Mouse (Mus musculus): ENCODE results near the gene Scaf4. TPM values are rescaled to one million over a fixed set of nuclear protein-coding genes. Genes with fewer than 3 reads are reported as not detected.

Scaf4 gene
- polyA plus RNA-seq, 1 experiment from 2014 or later = 30.5 TPM

DNA sequence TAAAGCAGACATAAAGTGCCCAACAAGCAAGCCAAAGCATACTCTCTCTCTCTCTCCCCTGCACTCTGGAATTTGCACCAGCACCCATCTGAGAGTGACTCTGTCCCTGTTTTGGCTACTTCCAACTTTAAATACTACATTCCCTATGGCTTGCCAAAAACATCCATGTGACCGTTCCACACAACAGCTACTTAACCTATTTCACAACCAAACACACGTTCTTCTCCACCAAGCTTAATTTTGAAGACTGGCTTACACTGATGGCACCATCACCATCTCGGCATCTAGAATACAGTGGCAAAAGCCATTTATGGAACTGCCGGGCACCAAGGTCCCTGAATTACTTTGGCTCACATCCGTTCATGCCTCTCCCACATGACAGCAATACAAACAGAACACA is 3.3 kb downstream of the Scaf4 start:
- Histone ChIP-seq H3K27me3 (ENCODE audit: control insufficient read depth, insufficient read depth, low read length) (no peaks in the 10 kb centered on the region), H3K4me2 (ENCODE audit: low read depth) (no peak overlapping the region), H3K4me1 (ENCODE audit: control insufficient read depth, insufficient read depth, low read length) (peaks cover 14% of the 10 kb centered on the region; the same call in 1 of the 2 replicates), H3K36me3 (ENCODE audit: control insufficient read depth, insufficient read depth, low read length) (no peaks in the 10 kb centered on the region), H3K27ac (ENCODE audit: low read depth, low read length) (no peak overlapping the region), H3K9me3 (ENCODE audit: control insufficient read depth, low read length) (no peaks in the 10 kb centered on the region), H3K4me3 (ENCODE audit: low read depth, low read length) (no peak overlapping the region), H3K9ac (ENCODE audit: low read length) (no peak overlapping the region)
- DNase-seq (ENCODE audit: low spot score) (no peak), ATAC-seq (ENCODE audit: insufficient read depth, low FRiP score, low TSS enrichment) (no peak)
- WGBS = 87% methylated on average over 5 of the region's 5 CpGs

DNA sequence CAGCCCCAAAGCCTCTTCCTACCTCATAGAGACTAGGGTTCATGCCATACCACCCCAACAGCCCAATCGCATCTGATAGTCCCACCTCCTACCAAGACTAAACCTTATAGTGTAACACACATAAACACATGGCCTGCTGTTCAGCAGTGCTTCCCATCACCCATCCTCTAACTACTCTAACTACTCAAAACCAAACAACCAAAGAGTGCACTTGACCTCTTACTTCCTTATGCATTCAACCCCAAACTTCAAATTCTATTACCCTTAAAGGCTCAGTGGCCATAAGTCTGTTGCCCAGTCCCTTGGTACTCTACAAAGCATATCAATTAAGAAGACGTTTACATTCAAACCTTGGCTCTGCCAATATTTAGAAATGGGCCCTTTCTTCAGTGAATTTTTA is 3.8 kb downstream of the Scaf4 start:
- H3K27ac ChIP-seq (ENCODE audit: low read depth, low read length) = no peak overlapping the region
- H3K9me3 ChIP-seq (ENCODE audit: control insufficient read depth, low read length) = no peaks in the 10 kb centered on the region
- no peaks in the 10 kb centered on the region for H3K36me3 ChIP-seq (ENCODE audit: control insufficient read depth, insufficient read depth, low read length)
- H3K4me1 ChIP-seq (ENCODE audit: control insufficient read depth, insufficient read depth, low read length) = peaks cover 14% of the 10 kb centered on the region; the same call in 1 of the 2 replicates
- H3K4me2 ChIP-seq (ENCODE audit: low read depth) = no peak overlapping the region
- H3K9ac ChIP-seq (ENCODE audit: low read length) = no peak overlapping the region
- H3K4me3 ChIP-seq (ENCODE audit: low read depth, low read length) = no peak overlapping the region
- no peak for DNase-seq (ENCODE audit: low spot score)
- ATAC-seq (ENCODE audit: insufficient read depth, low FRiP score, low TSS enrichment) = no peak
- no peaks in the 10 kb centered on the region for H3K27me3 ChIP-seq (ENCODE audit: control insufficient read depth, insufficient read depth, low read length)
- 69% methylated on average over 2 of the region's 2 CpGs for WGBS

DNA sequence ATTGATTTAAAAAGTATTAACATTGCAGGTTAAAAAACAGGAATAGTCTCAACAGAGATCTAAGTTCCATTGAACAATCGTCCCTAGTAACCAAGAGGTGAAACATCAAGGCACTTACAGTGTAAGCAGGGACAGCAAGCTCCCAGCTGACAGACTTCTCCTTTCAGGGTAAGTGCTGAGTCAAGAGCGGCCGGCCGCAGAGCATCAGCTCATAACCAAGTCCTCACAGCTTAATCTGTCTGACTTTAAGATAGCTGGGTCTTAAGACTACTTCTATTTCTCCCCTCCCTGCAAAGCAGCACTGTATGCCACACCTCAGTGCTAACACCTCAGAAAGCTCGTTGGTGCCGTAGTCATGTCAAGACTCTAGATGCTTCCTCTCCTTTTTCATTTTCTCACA is 5.2 kb downstream of the Scaf4 start:
- DNase-seq (ENCODE audit: low spot score) (no peak), ATAC-seq (ENCODE audit: insufficient read depth, low FRiP score, low TSS enrichment) (no peak)
- Histone ChIP-seq H3K27me3 (ENCODE audit: control insufficient read depth, insufficient read depth, low read length) (no peaks in the 10 kb centered on the region), H3K36me3 (ENCODE audit: control insufficient read depth, insufficient read depth, low read length) (no peaks in the 10 kb centered on the region), H3K4me3 (ENCODE audit: low read depth, low read length) (no peak overlapping the region), H3K27ac (ENCODE audit: low read depth, low read length) (no peak overlapping the region), H3K4me1 (ENCODE audit: control insufficient read depth, insufficient read depth, low read length) (peaks cover 7% of the 10 kb centered on the region; the same call in 1 of the 2 replicates), H3K9ac (ENCODE audit: low read length) (no peak overlapping the region), H3K9me3 (ENCODE audit: control insufficient read depth, low read length) (no peaks in the 10 kb centered on the region), H3K4me2 (ENCODE audit: low read depth) (no peak overlapping the region)
- 79% methylated on average over 6 of the region's 6 CpGs for WGBS

DNA sequence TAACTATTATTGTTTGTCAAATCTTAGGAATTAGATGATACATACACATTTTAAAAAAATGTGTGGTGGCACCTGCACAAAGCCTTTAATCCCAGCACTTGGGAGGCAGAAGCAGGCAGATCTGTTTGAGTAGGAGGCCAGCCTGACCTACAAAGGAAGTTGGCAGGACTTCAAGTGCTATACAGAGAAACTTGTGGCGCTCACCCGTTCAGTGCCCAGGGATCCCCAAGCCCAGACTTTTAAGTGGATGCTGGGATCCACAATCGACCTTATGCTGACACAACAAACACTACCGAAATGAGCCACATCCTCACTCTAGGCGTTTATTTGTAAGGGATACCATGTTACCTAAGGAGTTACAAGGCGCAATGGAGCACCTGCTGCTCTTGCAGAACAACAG is 8.8 kb downstream of the Scaf4 start:
- H3K4me1 ChIP-seq (ENCODE audit: control insufficient read depth, insufficient read depth, low read length) = no peaks in the 10 kb centered on the region; the same call in 1 of the 2 replicates
- H3K27me3 ChIP-seq (ENCODE audit: control insufficient read depth, insufficient read depth, low read length) = no peaks in the 10 kb centered on the region
- no peak overlapping the region for H3K9ac ChIP-seq (ENCODE audit: low read length)
- ATAC-seq (ENCODE audit: insufficient read depth, low FRiP score, low TSS enrichment) = no peak
- 92% methylated on average over 6 of the region's 6 CpGs for WGBS
- no peaks in the 10 kb centered on the region for H3K36me3 ChIP-seq (ENCODE audit: control insufficient read depth, insufficient read depth, low read length)
- DNase-seq (ENCODE audit: low spot score) = no peak
- no peaks in the 10 kb centered on the region for H3K9me3 ChIP-seq (ENCODE audit: control insufficient read depth, low read length)
- H3K27ac ChIP-seq (ENCODE audit: low read depth, low read length) = no peak overlapping the region
- H3K4me2 ChIP-seq (ENCODE audit: low read depth) = no peak overlapping the region
- no peak overlapping the region for H3K4me3 ChIP-seq (ENCODE audit: low read depth, low read length)

DNA sequence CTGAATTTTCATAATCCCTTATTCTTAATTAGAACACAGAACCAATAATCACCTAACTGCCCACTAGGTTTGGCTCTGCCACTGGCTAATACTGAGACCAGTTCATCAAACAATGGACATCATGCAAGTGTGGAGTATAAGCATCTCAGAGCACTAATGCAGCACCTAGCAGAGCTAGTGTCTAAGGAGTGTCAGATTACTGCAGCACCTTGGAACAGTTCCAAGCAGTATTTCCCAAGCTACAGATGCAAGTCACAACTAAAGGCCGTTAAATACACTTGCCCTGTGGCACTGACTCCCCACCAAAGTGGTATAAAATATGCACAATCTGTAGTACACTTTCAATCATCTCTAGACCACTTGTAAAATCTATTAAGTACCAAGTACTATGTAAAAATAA is 17.7 kb downstream of the Scaf4 start:
- WGBS = 62% methylated on average over 1 of the region's 1 CpGs
- H3K27me3 ChIP-seq (ENCODE audit: control insufficient read depth, insufficient read depth, low read length) = no peaks in the 10 kb centered on the region
- H3K4me1 ChIP-seq (ENCODE audit: control insufficient read depth, insufficient read depth, low read length) = no peaks in the 10 kb centered on the region
- no peaks in the 10 kb centered on the region for H3K9me3 ChIP-seq (ENCODE audit: control insufficient read depth, low read length)
- H3K4me3 ChIP-seq (ENCODE audit: low read depth, low read length) = no peak overlapping the region
- no peak for DNase-seq (ENCODE audit: low spot score)
- H3K36me3 ChIP-seq (ENCODE audit: control insufficient read depth, insufficient read depth, low read length) = no peaks in the 10 kb centered on the region; the same call in 1 of the 2 replicates
- H3K27ac ChIP-seq (ENCODE audit: low read depth, low read length) = no peak overlapping the region
- no peak overlapping the region for H3K4me2 ChIP-seq (ENCODE audit: low read depth)
- H3K9ac ChIP-seq (ENCODE audit: low read length) = no peak overlapping the region
- ATAC-seq (ENCODE audit: insufficient read depth, low FRiP score, low TSS enrichment) = no peak

DNA sequence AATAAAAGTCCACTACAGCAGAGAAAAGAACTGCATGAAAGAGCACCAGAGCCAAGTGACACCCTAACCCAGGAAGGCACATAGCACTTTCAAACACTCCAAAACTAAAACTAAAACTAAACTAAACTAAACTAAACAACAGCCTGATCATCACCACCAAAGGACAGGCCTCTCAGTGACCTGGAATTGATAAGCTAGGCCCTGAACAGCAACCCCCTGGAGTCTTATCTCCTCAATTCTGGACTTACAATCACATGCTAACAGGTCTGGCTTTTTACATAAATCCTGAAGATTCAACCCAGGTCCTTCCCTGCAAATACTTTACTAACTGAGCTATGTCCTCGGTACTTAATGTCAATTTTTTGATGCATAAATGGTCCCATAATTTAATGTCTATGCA is 19.2 kb downstream of the Scaf4 start:
- DNase-seq (ENCODE audit: low spot score) (no peak), ATAC-seq (ENCODE audit: insufficient read depth, low FRiP score, low TSS enrichment) (no peak)
- Histone ChIP-seq H3K9me3 (ENCODE audit: control insufficient read depth, low read length) (no peaks in the 10 kb centered on the region), H3K9ac (ENCODE audit: low read length) (no peak overlapping the region), H3K4me2 (ENCODE audit: low read depth) (no peak overlapping the region), H3K4me1 (ENCODE audit: control insufficient read depth, insufficient read depth, low read length) (no peaks in the 10 kb centered on the region), H3K4me3 (ENCODE audit: low read depth, low read length) (no peak overlapping the region), H3K27me3 (ENCODE audit: control insufficient read depth, insufficient read depth, low read length) (no peaks in the 10 kb centered on the region), H3K36me3 (ENCODE audit: control insufficient read depth, insufficient read depth, low read length) (no peaks in the 10 kb centered on the region; the same call in 1 of the 2 replicates), H3K27ac (ENCODE audit: low read depth, low read length) (no peak overlapping the region)
- WGBS = 84% methylated on average over 1 of the region's 1 CpGs

DNA sequence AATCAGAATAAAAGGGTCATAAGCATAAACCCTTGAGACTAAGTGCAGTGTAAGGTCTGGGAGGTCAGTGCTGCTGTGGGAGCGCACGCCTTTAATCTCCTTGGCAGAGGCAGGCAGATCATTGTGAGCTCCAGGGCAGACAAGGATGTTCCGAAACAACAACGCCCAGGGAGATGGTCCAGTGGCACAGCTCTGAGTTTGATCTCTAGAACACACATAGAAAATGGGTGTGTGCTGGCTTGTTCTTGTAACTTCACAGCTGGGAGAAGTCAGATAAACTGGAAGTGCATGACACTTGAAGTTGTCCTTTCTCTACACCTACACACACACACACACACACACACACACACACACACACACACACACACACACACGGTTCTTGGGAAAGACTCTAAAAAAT is 20.3 kb downstream of the Scaf4 start:
- 91% methylated on average over 5 of the region's 5 CpGs for WGBS
- no peaks in the 10 kb centered on the region for H3K27me3 ChIP-seq (ENCODE audit: control insufficient read depth, insufficient read depth, low read length)
- no peak overlapping the region for H3K4me3 ChIP-seq (ENCODE audit: low read depth, low read length)
- H3K4me2 ChIP-seq (ENCODE audit: low read depth) = no peak overlapping the region
- H3K36me3 ChIP-seq (ENCODE audit: control insufficient read depth, insufficient read depth, low read length) = no peaks in the 10 kb centered on the region; the same call in 1 of the 2 replicates
- DNase-seq (ENCODE audit: low spot score) = no peak
- no peaks in the 10 kb centered on the region for H3K9me3 ChIP-seq (ENCODE audit: control insufficient read depth, low read length)
- ATAC-seq (ENCODE audit: insufficient read depth, low FRiP score, low TSS enrichment) = no peak
- H3K4me1 ChIP-seq (ENCODE audit: control insufficient read depth, insufficient read depth, low read length) = no peaks in the 10 kb centered on the region
- no peak overlapping the region for H3K27ac ChIP-seq (ENCODE audit: low read depth, low read length)
- no peak overlapping the region for H3K9ac ChIP-seq (ENCODE audit: low read length)

DNA sequence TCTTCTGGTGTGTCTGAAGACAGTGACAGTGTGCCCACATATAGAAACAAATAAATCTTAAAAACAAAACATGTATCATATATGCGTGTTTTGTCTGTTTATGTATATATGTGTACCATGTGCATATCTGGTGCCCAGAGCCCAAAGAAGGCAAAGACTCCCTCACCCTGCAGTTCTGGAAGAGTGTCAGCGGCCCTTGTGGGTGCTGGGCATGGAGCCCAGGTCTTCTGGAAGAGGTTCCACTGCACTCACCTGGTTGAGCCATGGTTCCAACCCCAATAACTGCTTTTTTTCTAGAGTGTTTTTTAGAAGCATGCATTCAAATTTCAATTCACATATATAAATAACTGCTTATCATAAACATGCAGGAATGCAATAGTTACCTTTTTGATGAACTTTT is 22.5 kb downstream of the Scaf4 start:
- no peaks in the 10 kb centered on the region for H3K4me1 ChIP-seq (ENCODE audit: control insufficient read depth, insufficient read depth, low read length)
- no peaks in the 10 kb centered on the region for H3K27me3 ChIP-seq (ENCODE audit: control insufficient read depth, insufficient read depth, low read length)
- no peak for ATAC-seq (ENCODE audit: insufficient read depth, low FRiP score, low TSS enrichment)
- WGBS = 98% methylated on average over 2 of the region's 2 CpGs
- peaks cover 2% of the 10 kb centered on the region; the same call in 1 of the 2 replicates for H3K36me3 ChIP-seq (ENCODE audit: control insufficient read depth, insufficient read depth, low read length)
- H3K4me2 ChIP-seq (ENCODE audit: low read depth) = no peak overlapping the region
- H3K9me3 ChIP-seq (ENCODE audit: control insufficient read depth, low read length) = no peaks in the 10 kb centered on the region
- H3K9ac ChIP-seq (ENCODE audit: low read length) = no peak overlapping the region
- DNase-seq (ENCODE audit: low spot score) = no peak
- no peak overlapping the region for H3K4me3 ChIP-seq (ENCODE audit: low read depth, low read length)
- no peak overlapping the region for H3K27ac ChIP-seq (ENCODE audit: low read depth, low read length)

DNA sequence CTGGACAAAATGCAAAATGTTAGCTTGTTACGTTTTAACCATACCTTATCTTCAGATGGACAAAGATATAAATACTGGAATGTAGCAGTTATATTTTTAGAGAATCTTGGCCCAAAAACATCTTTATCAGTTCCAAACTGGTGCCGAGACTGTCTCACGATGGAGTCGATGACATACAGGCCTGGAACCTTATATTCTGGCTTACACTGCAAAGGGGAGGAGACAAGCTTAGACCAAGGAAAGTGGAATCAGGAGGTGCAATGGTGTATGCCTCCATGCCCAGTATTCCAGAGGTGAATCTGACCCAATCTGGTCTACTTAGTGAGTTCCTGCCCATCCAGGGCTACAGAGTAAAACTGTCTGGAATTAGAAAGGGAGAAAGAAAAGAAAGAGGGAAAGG is 24.2 kb downstream of the Scaf4 start:
- WGBS = 94% methylated on average over 4 of the region's 4 CpGs
- Histone ChIP-seq H3K9me3 (ENCODE audit: control insufficient read depth, low read length) (no peaks in the 10 kb centered on the region), H3K36me3 (ENCODE audit: control insufficient read depth, insufficient read depth, low read length) (peaks cover 2% of the 10 kb centered on the region; the same call in 1 of the 2 replicates), H3K9ac (ENCODE audit: low read length) (no peak overlapping the region), H3K4me2 (ENCODE audit: low read depth) (no peak overlapping the region), H3K27ac (ENCODE audit: low read depth, low read length) (no peak overlapping the region), H3K27me3 (ENCODE audit: control insufficient read depth, insufficient read depth, low read length) (no peaks in the 10 kb centered on the region), H3K4me1 (ENCODE audit: control insufficient read depth, insufficient read depth, low read length) (no peaks in the 10 kb centered on the region), H3K4me3 (ENCODE audit: low read depth, low read length) (no peak overlapping the region)
- ATAC-seq (ENCODE audit: insufficient read depth, low FRiP score, low TSS enrichment) = no peak
- no peak for DNase-seq (ENCODE audit: low spot score)

All from neural tube, embryonic 11.5 days (tissue).